In the genomic region with DNA sequence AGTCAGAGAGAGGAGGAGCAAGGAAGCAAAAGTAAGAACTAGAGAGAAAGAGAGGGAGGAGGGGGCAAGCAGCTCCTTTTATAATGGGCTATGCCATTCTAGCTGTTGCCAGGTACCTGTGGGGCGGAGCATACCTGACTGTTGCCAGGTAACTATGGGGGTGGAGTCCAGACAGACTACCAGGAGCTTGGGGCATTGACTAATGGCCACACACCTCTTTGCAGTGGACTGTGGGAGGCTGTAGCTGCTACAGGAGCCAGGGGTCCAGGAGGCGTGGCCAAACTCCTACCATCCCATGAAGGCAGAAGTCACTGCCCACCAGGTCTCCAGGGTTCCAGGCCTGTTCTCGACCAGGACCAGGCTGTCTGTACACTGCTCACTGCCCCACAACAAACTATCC, we compare ENCODE assay signal across 13 mouse cellular contexts.
"Had no signal": no experiment of that assay in that cellular context is flagged by ENCODE, and none has a peak within 500 bp of the region (broad histone marks: within the 10 kb centered on the region; RNA-seq: fewer than 3 reads in every experiment).

No protein-coding gene starts in this region.

- H3K9ac ChIP-seq: hindbrain, embryonic 15.5 days; limb, embryonic 12.5 days; limb, embryonic 15.5 days; liver, embryonic 14.5 days; liver, postnatal 0 days; midbrain, embryonic 12.5 days had no signal

- H3K27ac ChIP-seq: hindbrain, embryonic 15.5 days; limb, embryonic 12.5 days; limb, embryonic 15.5 days; liver, embryonic 14.5 days; macrophage; midbrain, embryonic 12.5 days had no signal

- H3K36me3 ChIP-seq: hindbrain, embryonic 15.5 days; limb, embryonic 12.5 days; limb, embryonic 15.5 days; midbrain, embryonic 12.5 days had no signal

- H3K4me3 ChIP-seq: hindbrain, embryonic 15.5 days; limb, embryonic 12.5 days; limb, embryonic 15.5 days; midbrain, embryonic 12.5 days had no signal

- DNase-seq: kidney, postnatal 10 days; left cerebral cortex, postnatal 4 days; liver, postnatal 0 days; lung, postnatal 10 days; thymus, postnatal 25 days had no signal

- ATAC-seq: intestine, postnatal 0 days; liver, postnatal 0 days had no signal

- H3K4me1 ChIP-seq: hindbrain, embryonic 15.5 days; limb, embryonic 12.5 days; limb, embryonic 15.5 days; midbrain, embryonic 12.5 days had no signal

- H3K4me2 ChIP-seq: hindbrain, embryonic 15.5 days; limb, embryonic 12.5 days; limb, embryonic 15.5 days; liver, embryonic 11.5 days; midbrain, embryonic 12.5 days had no signal

- H3K27me3 ChIP-seq: hindbrain, embryonic 15.5 days; limb, embryonic 12.5 days; limb, embryonic 15.5 days; midbrain, embryonic 12.5 days had no signal

- H3K9me3 ChIP-seq: hindbrain, embryonic 15.5 days; limb, embryonic 12.5 days; limb, embryonic 15.5 days; midbrain, embryonic 12.5 days had no signal
